Mouse (Mus musculus) bone marrow macrophage, adult 2 months (primary cell): ENCODE results near the gene Catspere2.

Source experiments
- CTCF ChIP-seq: IDR thresholded peaks from 2 replicates; pipeline ENCODE4 v1.5.1; 2012; ENCODE audit warnings: low read depth, mild to moderate bottlenecking, low read length, moderate library complexity
- POLR2A ChIP-seq: IDR thresholded peaks from 2 replicates; pipeline ENCODE4 v1.6.1; 2012; ENCODE audit warnings: mild to moderate bottlenecking, low read depth, low read length, borderline replicate concordance

DNA sequence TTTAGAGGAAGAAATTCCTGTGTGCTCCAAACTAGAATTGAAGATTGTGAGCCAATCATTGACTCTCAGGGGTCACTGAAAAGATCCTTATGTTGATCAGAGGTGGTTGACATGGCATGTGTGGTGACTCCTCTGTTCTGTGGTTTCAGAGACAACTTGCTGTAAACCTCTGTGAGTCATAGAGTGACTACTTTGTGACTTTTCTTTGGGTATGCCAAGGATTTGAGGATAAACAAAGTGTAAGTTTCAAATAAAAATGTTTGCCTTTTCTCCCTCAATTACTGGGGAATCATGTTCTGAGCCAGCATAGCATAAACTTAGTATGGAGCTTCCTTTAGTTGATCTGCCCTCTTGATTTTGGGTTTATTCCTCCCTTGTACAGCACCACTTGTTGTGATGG lies 235.1 kb downstream of the Catspere2 start:
- TF ChIP-seq CTCF (no peak), POLR2A (no peak)
